Mouse (Mus musculus): ENCODE data around the gene Ralgps2.

The Ralgps2 gene

GRCm38 (mm10) chr1:156769621-156770297, 169.7 kb downstream of the Ralgps2 start:
- no peak for DNase-seq (ENCODE audit: low spot score)

GRCm38 (mm10) chr1:156769163-156769562, 170.3 kb downstream of the Ralgps2 start:
- no peak for DNase-seq (ENCODE audit: low spot score)

GRCm38 (mm10) chr1:156765311-156765710, 174.1 kb downstream of the Ralgps2 start:
- no peak for DNase-seq (ENCODE audit: low spot score)

- no peak for DNase-seq (ENCODE audit: low spot score)
These were observed 174.8 kb downstream of the Ralgps2 start for GRCm38 (mm10) chr1:156764584-156764983.

GRCm38 (mm10) chr1:156763280-156763679, 176.1 kb downstream of the Ralgps2 start:
- no peak for DNase-seq (ENCODE audit: low spot score)

- no peak for DNase-seq (ENCODE audit: low spot score)
These were observed 178.0 kb downstream of the Ralgps2 start for GRCm38 (mm10) chr1:156761430-156761801.

GRCm38 (mm10) chr1:156760549-156761429, 178.6 kb downstream of the Ralgps2 start:
- no peak for DNase-seq (ENCODE audit: low spot score)

- no peak for DNase-seq (ENCODE audit: low spot score)
These were observed 181.1 kb downstream of the Ralgps2 start for GRCm38 (mm10) chr1:156758326-156758725.

GRCm38 (mm10) chr1:156754608-156755413, 184.6 kb downstream of the Ralgps2 start:
- DNase-seq (ENCODE audit: low spot score): no peak
